Mouse (Mus musculus): ENCODE measurements at regions not wholly inside any gene's neighbourhood (a gene's known extent, or its start where the extent isn't known, plus 50 kb on each side); places are given as distances from the start of the nearest gene placed in this dataset.
"Not testable (repeated sequence)": the region's sequence is repeated elsewhere in the genome, so short reads cannot be mapped to it uniquely, and the experiment has no call there.

- DNase-seq (ENCODE audit: low spot score), result no peak
- intact Hi-C loops (cut with DNase I), result no loop called here
Measured at GRCm38 (mm10) chr3:147749939-147750841, 898.0 kb downstream of the Ttll7 start.

DNA sequence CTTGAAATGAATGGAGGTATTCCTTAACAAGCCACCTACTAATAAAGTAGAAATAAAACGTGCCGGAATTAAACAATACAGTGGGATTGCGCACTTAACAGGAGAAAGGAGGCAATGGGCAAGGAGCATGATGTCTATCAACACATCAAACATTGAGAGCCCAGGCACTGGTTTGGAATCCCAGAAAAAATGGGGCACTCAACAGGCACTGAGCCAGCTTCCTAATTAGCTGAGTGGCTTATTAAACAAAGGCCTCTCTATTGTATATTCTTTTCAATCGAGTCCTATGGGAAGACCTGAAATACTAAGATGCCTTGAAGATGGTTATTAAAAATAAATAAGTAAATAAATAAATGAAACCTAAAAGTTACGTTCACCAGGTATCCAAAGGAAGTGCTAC lies 897.3 kb downstream of the Ttll7 start:
- DNase-seq (ENCODE audit: low spot score), result no peak
- intact Hi-C loops (cut with DNase I), result no loop called here

- no peak for DNase-seq (ENCODE audit: low spot score)
- intact Hi-C loops (cut with DNase I), result no loop called here
Measured at GRCm38 (mm10) chr3:147736673-147737439, 884.7 kb downstream of the Ttll7 start.

DNA sequence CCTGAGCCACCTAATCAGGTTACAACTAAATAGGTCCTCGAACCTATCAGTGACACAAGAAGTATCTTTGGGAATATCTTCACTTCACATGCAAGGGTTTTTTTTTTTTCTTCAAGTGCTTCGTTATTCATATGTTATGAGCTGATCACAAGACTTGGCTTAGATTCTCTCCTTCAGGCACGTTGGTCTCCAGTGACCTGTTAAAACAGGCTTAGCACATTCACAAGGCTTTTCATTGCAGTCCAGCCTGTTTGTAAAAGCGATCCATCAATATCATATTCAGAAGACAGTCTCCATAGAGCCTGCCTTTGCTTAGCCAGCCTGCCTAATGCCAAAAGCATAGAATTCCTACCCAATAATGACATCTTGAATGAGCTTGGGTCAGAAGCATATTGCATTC lies 864.2 kb downstream of the Ttll7 start:
- DNase-seq (ENCODE audit: low spot score), result no peak
- intact Hi-C loops (cut with DNase I), result no loop called here

GRCm38 (mm10) chr3:147707401-147707801 lies 855.2 kb downstream of the Ttll7 start:
- DNase-seq (ENCODE audit: low spot score), result no peak
- intact Hi-C loops (cut with DNase I), result no loop called here

- no peak for DNase-seq (ENCODE audit: low spot score)
- intact Hi-C loops (cut with DNase I), result no loop called here
Measured at GRCm38 (mm10) chr3:147683730-147684129, 831.6 kb downstream of the Ttll7 start.

DNA sequence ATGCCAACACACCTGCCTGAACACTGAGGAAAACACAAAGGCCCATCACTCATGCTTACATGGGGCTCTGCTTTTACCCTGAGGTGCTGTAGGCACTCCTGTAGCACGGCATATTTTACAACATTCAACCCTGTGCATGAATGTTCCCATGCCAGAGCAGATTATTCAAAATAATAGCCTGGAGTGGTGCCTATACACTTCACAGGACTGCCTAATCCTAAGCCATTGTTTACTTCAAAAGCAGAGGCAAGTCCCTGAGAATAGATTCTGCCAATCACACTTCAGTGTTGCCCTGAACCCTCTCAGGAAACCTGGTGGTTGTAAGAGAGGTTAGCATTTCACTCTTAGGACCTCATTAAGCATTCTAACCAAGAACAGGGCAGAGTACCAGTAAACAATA lies 828.1 kb downstream of the Ttll7 start:
- intact Hi-C loops (cut with DNase I), result no loop called here
- DNase-seq (ENCODE audit: low spot score), result no peak

- intact Hi-C loops (cut with DNase I), result no loop called here
- no peak for DNase-seq (ENCODE audit: low spot score)
Measured at GRCm38 (mm10) chr3:147662572-147662971, 810.4 kb downstream of the Ttll7 start.

GRCm38 (mm10) chr3:147652849-147653248 lies 800.7 kb downstream of the Ttll7 start:
- DNase-seq (ENCODE audit: low spot score), result no peak
- intact Hi-C loops (cut with DNase I), result no loop called here

DNA sequence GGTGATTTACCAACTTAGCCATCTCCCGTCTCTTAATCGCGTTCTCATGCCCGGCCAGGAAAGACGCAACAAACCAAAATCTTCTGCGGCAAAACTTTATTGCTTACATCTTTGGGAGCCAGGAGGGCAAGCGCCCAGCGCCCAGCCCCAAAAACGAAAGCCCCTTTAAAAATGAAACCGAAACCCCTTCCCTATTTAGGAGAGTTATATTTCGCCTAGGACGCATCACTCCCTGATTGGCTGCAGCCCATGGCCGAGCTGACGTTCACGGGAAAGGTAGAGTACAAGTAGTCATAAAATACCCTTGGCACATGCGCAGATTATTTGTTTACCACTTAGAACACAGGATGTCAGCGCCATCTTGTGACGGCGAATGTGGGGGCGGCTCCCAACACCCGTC lies 783.3 kb downstream of the Ttll7 start:
- intact Hi-C loops (cut with DNase I); DNase-seq (ENCODE audit: low spot score): not testable (repeated sequence)

- intact Hi-C loops (cut with DNase I), result no loop called here
- no peak for DNase-seq (ENCODE audit: low spot score)
Measured at GRCm38 (mm10) chr3:147631151-147631550, 779.0 kb downstream of the Ttll7 start.

- intact Hi-C loops (cut with DNase I), result no loop called here
- no peak for DNase-seq (ENCODE audit: low spot score)
Measured at GRCm38 (mm10) chr3:147583697-147584315, 731.6 kb downstream of the Ttll7 start.

DNA sequence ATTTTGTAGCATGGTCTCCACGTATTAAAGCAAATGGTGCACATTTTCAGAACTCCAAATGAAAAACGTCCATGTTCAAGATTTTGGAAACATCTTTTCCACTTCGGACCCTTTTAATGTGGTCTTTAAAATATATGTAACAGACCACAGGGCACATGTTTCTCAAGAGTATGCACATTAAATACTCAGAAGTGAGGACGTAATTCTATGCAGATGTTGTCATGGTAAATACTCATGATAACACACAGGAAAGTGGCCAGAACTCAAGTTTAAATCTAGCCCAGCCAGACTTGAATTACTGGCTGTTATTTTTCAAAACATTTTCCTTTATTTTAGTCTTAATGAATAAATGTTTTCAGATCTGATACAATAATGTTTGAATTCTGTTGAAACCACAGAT lies 719.7 kb downstream of the Ttll7 start:
- DNase-seq (ENCODE audit: low spot score), result no peak
- intact Hi-C loops (cut with DNase I), result no loop called here

DNA sequence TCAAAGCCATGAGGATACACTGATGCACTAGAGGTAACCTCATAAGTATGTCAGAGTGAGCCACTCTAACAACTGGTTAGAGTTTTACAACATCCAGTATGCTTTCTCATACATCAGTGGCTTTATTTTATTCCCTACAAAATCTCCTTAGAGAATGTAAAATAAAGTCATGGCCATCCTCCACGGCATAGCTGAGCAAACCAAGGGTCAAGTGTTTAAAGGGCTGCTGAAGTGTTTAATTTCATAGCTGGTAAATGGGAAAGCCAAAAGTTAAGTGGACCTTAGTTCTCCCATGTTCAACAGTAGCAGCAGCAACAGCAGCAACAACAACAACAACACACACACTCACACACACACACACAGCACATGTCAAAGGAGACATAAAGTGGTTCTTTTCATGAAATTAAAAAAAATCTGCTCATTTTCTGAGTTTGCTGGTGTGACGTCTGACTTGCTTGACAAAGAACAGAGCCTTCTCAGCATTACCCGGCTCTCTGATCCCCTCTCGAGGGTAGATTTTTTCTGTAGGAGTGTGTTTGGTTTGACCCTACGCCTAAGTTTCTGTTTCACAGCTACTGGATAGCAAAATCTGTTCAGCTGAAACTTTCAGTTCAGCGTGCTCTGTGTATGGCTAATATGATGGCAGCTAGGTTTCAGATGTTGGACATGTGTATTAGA lies 693.3 kb downstream of the Ttll7 start:
- intact Hi-C loops (cut with DNase I), result no loop called here

DNA sequence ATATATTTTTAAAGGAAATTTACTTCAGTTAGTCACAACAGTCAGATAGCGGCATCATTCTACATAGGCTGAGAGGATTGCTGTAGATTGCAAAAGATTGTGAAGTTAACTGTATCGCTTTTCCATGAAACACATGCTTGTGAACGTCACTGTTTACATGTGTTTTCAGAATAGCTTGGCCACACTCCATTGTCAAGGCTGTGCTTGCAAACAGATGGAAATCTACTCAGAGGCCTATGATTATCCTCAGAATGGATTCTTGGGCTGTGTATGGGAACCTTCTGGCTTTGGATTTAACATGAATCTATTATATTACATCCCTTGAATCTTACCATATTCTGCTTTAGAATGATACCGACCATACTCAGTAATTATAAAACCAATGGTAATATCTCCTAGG lies 690.1 kb downstream of the Ttll7 start:
- DNase-seq (ENCODE audit: low spot score), result no peak
- intact Hi-C loops (cut with DNase I), result no loop called here

More for the DNA sequence above, 693.3 kb downstream of the Ttll7 start:
- DNase-seq (ENCODE audit: low spot score), result no peak

DNA sequence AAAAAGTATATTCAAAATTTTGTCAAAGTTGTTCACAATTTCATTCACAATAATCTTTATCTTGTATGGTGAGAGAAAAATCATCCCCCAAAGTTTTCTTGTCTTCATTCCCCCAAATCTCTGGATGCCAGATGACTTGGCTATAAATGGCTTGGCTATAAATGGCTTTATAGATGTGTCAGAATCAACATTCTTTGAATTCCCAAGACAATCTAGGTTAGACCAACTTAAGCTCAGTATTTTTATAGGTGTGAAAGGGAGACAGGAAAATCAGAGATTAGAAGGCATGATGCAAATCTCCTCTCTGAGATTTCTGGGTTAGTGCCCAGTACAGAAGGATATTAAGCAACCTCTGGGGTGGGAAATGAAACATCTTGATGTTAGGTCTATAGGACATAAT lies 685.4 kb downstream of the Ttll7 start:
- DNase-seq (ENCODE audit: low spot score), result no peak
- intact Hi-C loops (cut with DNase I), result no loop called here

- DNase-seq (ENCODE audit: low spot score), result no peak
- intact Hi-C loops (cut with DNase I), result no loop called here
Measured at GRCm38 (mm10) chr3:147532196-147532595, 680.0 kb downstream of the Ttll7 start.

GRCm38 (mm10) chr3:147531608-147532180 lies 679.5 kb downstream of the Ttll7 start:
- no peak for DNase-seq (ENCODE audit: low spot score)
- intact Hi-C loops (cut with DNase I), result no loop called here

All from heart, postnatal 25 days (tissue).